Mouse (Mus musculus) midbrain, postnatal 0 days (tissue): ENCODE data around the gene Gtsf1l. TPM values are rescaled to one million over a fixed set of nuclear protein-coding genes. Genes with fewer than 3 reads are reported as not detected.

ENCODE experiments used
- ATAC-seq: fragments of 200-750 bp; cut with Nextera tagmentation; 2 replicates; pipeline ENCODE4 v1.8.0; 2017; ENCODE audit warnings: moderate number of reproducible peaks, mild to moderate bottlenecking, moderate TSS enrichment, moderate library complexity; ENCODE audit not compliant: low FRiP score
- DNase-seq: peaks from one replicate; pipeline ENCODE4 v3.0.0-alpha.2; 2015; ENCODE audit warnings: low spot score
- H3K27ac ChIP-seq: fragments of 300-500 bp; sonication (generic); 2 replicates; pipeline ENCODE4 v1.5.1; 2014; ENCODE audit warnings: low read depth, mild to moderate bottlenecking, low read length, mixed read lengths
- H3K27me3 ChIP-seq: fragments of 300-500 bp; sonication (generic); 2 replicates; pipeline ENCODE4 v1.6.1; 2014; ENCODE audit warnings: low read length, control low read depth, mixed read lengths; ENCODE audit not compliant: insufficient read depth
- H3K36me3 ChIP-seq: fragments of 300-500 bp; sonication (generic); 2 replicates; pipeline ENCODE4 v1.6.1; 2014; ENCODE audit warnings: low read length, control low read depth, mixed read lengths; ENCODE audit not compliant: insufficient read depth
- H3K4me1 ChIP-seq: fragments of 300-500 bp; sonication (generic); 2 replicates; pipeline ENCODE4 v1.6.1; 2014; ENCODE audit warnings: mild to moderate bottlenecking, control low read depth, antibody characterized with exemption, low read length, mixed read lengths; ENCODE audit not compliant: insufficient read depth
- H3K4me2 ChIP-seq: fragments of 300-500 bp; sonication (generic); 2 replicates; pipeline ENCODE4 v1.6.1; 2014; ENCODE audit warnings: low read depth, mild to moderate bottlenecking, low read length, mixed read lengths; ENCODE audit not compliant: poor library complexity, severe bottlenecking
- H3K4me3 ChIP-seq: fragments of 300-500 bp; sonication (generic); 2 replicates; pipeline ENCODE4 v1.5.1; 2014; ENCODE audit warnings: low read depth, mild to moderate bottlenecking, low read length, moderate library complexity
- H3K9ac ChIP-seq: fragments of 300-500 bp; sonication (generic); replicated peaks from 2 replicates; pipeline ENCODE4 v1.6.1; 2014; ENCODE audit warnings: mild to moderate bottlenecking, low read length, moderate library complexity, mixed read lengths; ENCODE audit not compliant: poor library complexity, severe bottlenecking
- H3K9me3 ChIP-seq: fragments of 300-500 bp; sonication (generic); 2 replicates; pipeline ENCODE4 v1.6.1; 2016; ENCODE audit warnings: low read length, control low read depth
- CTCF ChIP-seq: IDR thresholded peaks from 2 replicates; pipeline ENCODE4 v1.5.1; 2016; ENCODE audit warnings: antibody characterized with exemption, mild to moderate bottlenecking
- WGBS: fragments of 180-500 bp; shearing (Covaris S2); extraction: QIAGEN DNeasy Blood & Tissue Kit; methylation state at CpG from one replicate; pipeline ENCODE4 v1.1.7; 2014; 5-methylcytosine and 5-hydroxymethylcytosine counted together
- polyA plus RNA-seq: library from polyadenylated mRNA; unstranded; fragments of >200 nt; fragmentation: Nextera tagmentation; extraction: Ambion mirVana; gene quantifications from 2 replicates; pipeline ENCODE4 v1.2.1, GENCODE M21; 2015
- total RNA-seq: library from RNA; depleted of rRNA; stranded (reverse); fragments of >200 nt; gene quantifications from 2 replicates; pipeline ENCODE4 v1.2.3, GENCODE M21; 2014

Gene Gtsf1l
- total and polyA plus RNA-seq, 2 experiments from 2014 or later: not detected

GRCm38 (mm10) chr2:163122319-163122718 is 34.7 kb upstream of the Gtsf1l start:
- H3K9ac ChIP-seq: no peak overlapping the region
- H3K36me3 ChIP-seq: no peaks in the 10 kb centered on the region
- peaks cover 5% of the 10 kb centered on the region; the same call in 1 of the 2 replicates for H3K4me1 ChIP-seq
- H3K4me3 ChIP-seq: peak overlapping the region; percentile 6; the same call in 1 of the 2 replicates
- H3K4me2 ChIP-seq: peak overlapping the region; percentile 24; the same call in 1 of the 2 replicates
- H3K9me3 ChIP-seq: no peaks in the 10 kb centered on the region
- H3K27me3 ChIP-seq: no peaks in the 10 kb centered on the region
- 0 out of 2 replicates have a peak, but pooled peaks have one; percentile 11 for TF ChIP-seq CTCF
- DNase-seq: peak; percentile 80
- ATAC-seq: peak; percentile 87
- no peak overlapping the region for H3K27ac ChIP-seq
- WGBS: 27% methylated on average over 9 of the region's 9 CpGs

GRCm38 (mm10) chr2:163121353-163121660 is 33.7 kb upstream of the Gtsf1l start:
- H3K4me2 ChIP-seq: no peak overlapping the region
- no peaks in the 10 kb centered on the region for H3K27me3 ChIP-seq
- no peak overlapping the region for H3K4me3 ChIP-seq
- H3K27ac ChIP-seq: no peak overlapping the region
- TF ChIP-seq CTCF: no peak
- H3K9me3 ChIP-seq: no peaks in the 10 kb centered on the region
- DNase-seq: no peak
- WGBS: 93% methylated on average over 3 of the region's 3 CpGs
- no peaks in the 10 kb centered on the region for H3K36me3 ChIP-seq
- H3K9ac ChIP-seq: no peak overlapping the region
- H3K4me1 ChIP-seq: peaks cover 5% of the 10 kb centered on the region; the same call in 1 of the 2 replicates
- no peak for ATAC-seq

DNA sequence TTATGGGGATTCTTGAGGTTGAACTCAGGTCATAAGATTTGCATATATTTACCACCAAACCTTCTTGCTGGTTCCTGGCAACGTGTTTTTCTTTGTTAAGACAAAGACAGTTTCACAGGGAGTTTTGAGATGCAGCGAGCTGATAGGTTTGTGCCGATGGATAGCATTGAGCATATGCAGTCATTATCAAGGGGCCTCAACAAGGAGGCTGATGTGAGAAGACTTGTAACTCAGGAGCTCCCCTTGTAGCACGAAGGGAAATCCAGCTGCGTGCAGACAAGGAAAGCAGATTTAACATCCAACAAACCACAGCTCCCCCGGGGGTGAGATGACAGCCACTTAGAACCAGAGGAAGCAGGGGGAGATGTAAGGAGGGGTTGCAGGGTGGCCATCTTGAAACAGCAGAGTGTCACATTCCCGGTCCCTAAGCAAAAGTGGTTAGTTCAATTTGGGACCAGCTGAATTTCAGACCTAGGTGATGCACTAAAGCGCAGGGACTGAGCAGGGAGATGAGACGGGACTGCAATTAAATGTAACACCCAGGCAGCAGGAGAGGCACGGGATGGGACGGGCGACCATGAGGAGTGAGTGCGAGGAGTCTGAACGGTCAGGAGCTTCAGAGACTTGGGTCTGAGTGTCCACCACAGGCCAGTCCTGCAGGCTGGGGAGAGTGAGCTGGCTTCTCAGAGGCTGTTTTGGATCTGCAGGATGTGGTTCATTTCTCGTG is 33.1 kb upstream of the Gtsf1l start:
- no peak overlapping the region for H3K9ac ChIP-seq
- H3K4me1 ChIP-seq: peaks cover 5% of the 10 kb centered on the region; the same call in 1 of the 2 replicates
- H3K36me3 ChIP-seq: no peaks in the 10 kb centered on the region
- no peak; the same call in 1 of the 2 replicates for TF ChIP-seq CTCF
- WGBS: 57% methylated on average over 15 of the region's 15 CpGs
- no peak overlapping the region for H3K4me3 ChIP-seq
- ATAC-seq: no peak
- H3K9me3 ChIP-seq: no peaks in the 10 kb centered on the region
- H3K27ac ChIP-seq: no peak overlapping the region
- H3K4me2 ChIP-seq: no peak overlapping the region
- no peaks in the 10 kb centered on the region for H3K27me3 ChIP-seq
- DNase-seq: no peak

DNA sequence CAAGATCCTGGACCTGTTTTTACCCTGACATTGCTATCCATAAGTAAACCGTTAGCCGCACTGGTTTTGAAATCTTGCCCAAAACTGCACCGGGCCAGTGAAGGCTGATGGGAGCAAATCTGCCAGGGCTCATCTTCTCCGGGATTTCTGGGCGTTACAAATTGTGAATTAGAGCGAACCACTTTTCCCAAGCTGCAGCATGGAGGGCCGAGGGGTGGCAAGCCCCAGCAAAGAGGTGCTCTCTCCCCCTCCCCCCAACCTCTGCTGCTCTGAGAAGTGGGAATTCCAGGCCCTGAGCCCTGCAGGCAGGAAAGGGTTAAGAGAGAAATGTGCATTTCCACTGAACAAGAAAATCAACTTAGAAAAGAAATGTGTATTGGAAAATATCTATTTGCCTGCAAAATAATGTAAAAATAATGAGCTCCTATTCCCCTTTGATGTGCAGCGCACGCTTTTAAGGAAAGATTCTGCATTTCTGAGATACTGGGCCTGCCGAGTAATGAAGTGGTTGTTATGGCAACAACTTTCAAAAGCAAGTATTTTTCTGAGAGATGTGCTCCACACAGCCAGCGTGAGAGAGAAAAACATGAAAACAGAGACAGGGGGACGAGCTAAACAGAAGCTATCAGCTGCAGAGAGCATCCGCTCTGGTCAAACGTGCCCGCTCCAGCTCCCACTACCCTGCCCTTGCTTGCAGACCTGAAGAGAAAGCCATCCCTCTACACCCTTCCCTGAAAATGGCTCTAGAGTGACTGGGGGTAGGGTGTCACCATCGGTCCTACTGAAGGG is 24.0 kb upstream of the Gtsf1l start:
- no peaks in the 10 kb centered on the region for H3K27me3 ChIP-seq
- H3K4me3 ChIP-seq: no peak overlapping the region
- H3K36me3 ChIP-seq: no peaks in the 10 kb centered on the region
- peak; percentile 60 for DNase-seq
- peak overlapping the region; percentile 26; the same call in 1 of the 2 replicates for H3K4me2 ChIP-seq
- H3K27ac ChIP-seq: peak overlapping the region; percentile 81
- WGBS: 6% methylated on average over 16 of the region's 16 CpGs
- ATAC-seq: peak; percentile 53
- peaks cover 17% of the 10 kb centered on the region; the same call in 1 of the 2 replicates for H3K4me1 ChIP-seq
- no peaks in the 10 kb centered on the region for H3K9me3 ChIP-seq
- TF ChIP-seq CTCF: no peak
- no peak overlapping the region; the same call in 1 of the 2 replicates for H3K9ac ChIP-seq

- DNase-seq: no peak
- peak overlapping the region; percentile 78; the same call in 1 of the 2 replicates for H3K27ac ChIP-seq
- no peaks in the 10 kb centered on the region for H3K27me3 ChIP-seq
- H3K9ac ChIP-seq: no peak overlapping the region
- H3K9me3 ChIP-seq: no peaks in the 10 kb centered on the region
- no peak overlapping the region for H3K4me3 ChIP-seq
- ATAC-seq: no peak
- no peaks in the 10 kb centered on the region for H3K36me3 ChIP-seq
- peak; percentile 50 for TF ChIP-seq CTCF
- WGBS: 100% methylated on average over 1 of the region's 1 CpGs
- peaks cover 17% of the 10 kb centered on the region; the same call in 1 of the 2 replicates for H3K4me1 ChIP-seq
- H3K4me2 ChIP-seq: no peak overlapping the region
Observed at GRCm38 (mm10) chr2:163110706-163111105, 23.1 kb upstream of the Gtsf1l start.

GRCm38 (mm10) chr2:163108385-163108784 is 20.7 kb upstream of the Gtsf1l start:
- H3K4me1 ChIP-seq: peaks cover 17% of the 10 kb centered on the region; the same call in 1 of the 2 replicates
- TF ChIP-seq CTCF: no peak
- 26% methylated on average over 9 of the region's 9 CpGs for WGBS
- H3K27me3 ChIP-seq: no peaks in the 10 kb centered on the region
- DNase-seq: peak; percentile 59
- no peaks in the 10 kb centered on the region for H3K36me3 ChIP-seq
- H3K9ac ChIP-seq: no peak overlapping the region
- no peak overlapping the region for H3K4me3 ChIP-seq
- ATAC-seq: no peak
- no peak overlapping the region for H3K4me2 ChIP-seq
- H3K27ac ChIP-seq: no peak overlapping the region; the same call in 1 of the 2 replicates
- no peaks in the 10 kb centered on the region for H3K9me3 ChIP-seq
